Mouse (Mus musculus) hindbrain, postnatal 0 days (tissue): Measurements from ENCODE around the gene Tufm. TPM values are rescaled to one million over a fixed set of nuclear protein-coding genes. Genes with fewer than 3 reads are reported as not detected.

Source experiments
- ATAC-seq: fragments of 200-750 bp; cut with Nextera tagmentation; 2 replicates; pipeline ENCODE4 v1.8.0; 2017; ENCODE audit warnings: mild to moderate bottlenecking, moderate TSS enrichment, moderate library complexity
- DNase-seq: peaks from one replicate; pipeline ENCODE4 v3.0.0-alpha.2; 2015; ENCODE audit warnings: low spot score
- H3K27ac ChIP-seq: fragments of 300-500 bp; sonication (generic); 2 replicates; pipeline ENCODE4 v1.5.1; 2014; ENCODE audit warnings: mild to moderate bottlenecking
- H3K27me3 ChIP-seq: fragments of 300-500 bp; sonication (generic); 2 replicates; pipeline ENCODE4 v1.6.1; 2014; ENCODE audit warnings: low read length, mixed read lengths; ENCODE audit not compliant: insufficient read depth
- H3K36me3 ChIP-seq: fragments of 300-500 bp; sonication (generic); 2 replicates; pipeline ENCODE4 v1.6.1; 2014; ENCODE audit warnings: low read length, mixed read lengths; ENCODE audit not compliant: insufficient read depth
- H3K4me1 ChIP-seq: fragments of 300-500 bp; sonication (generic); 2 replicates; pipeline ENCODE4 v1.6.1; 2014; ENCODE audit warnings: antibody characterized with exemption, low read length, mixed read lengths; ENCODE audit not compliant: insufficient read depth
- H3K4me2 ChIP-seq: fragments of 300-500 bp; sonication (generic); 2 replicates; pipeline ENCODE4 v1.6.1; 2014; ENCODE audit warnings: low read depth, mild to moderate bottlenecking, low read length, moderate library complexity, mixed read lengths
- H3K4me3 ChIP-seq: fragments of 300-500 bp; sonication (generic); 2 replicates; pipeline ENCODE4 v1.5.1; 2014; ENCODE audit warnings: low read length
- H3K9ac ChIP-seq: fragments of 300-500 bp; sonication (generic); replicated peaks from 2 replicates; pipeline ENCODE4 v1.6.1; 2014; ENCODE audit warnings: mild to moderate bottlenecking, low read length, moderate library complexity, mixed read lengths
- H3K9me3 ChIP-seq: fragments of 300-500 bp; sonication (generic); 2 replicates; pipeline ENCODE4 v1.6.1; 2016; ENCODE audit warnings: low read length, mixed read lengths
- CTCF ChIP-seq: IDR thresholded peaks from 2 replicates; pipeline ENCODE4 v1.5.1; 2016; ENCODE audit warnings: antibody characterized with exemption, control low read depth, low read depth
- WGBS: fragments of 180-500 bp; shearing (Covaris S2); extraction: QIAGEN DNeasy Blood & Tissue Kit; methylation state at CpG from one replicate; pipeline ENCODE4 v1.1.7; 2014; 5-methylcytosine and 5-hydroxymethylcytosine counted together
- polyA plus RNA-seq: library from polyadenylated mRNA; unstranded; fragments of >200 nt; fragmentation: Nextera tagmentation; extraction: Ambion mirVana; gene quantifications from 2 replicates; pipeline ENCODE4 v1.2.1, GENCODE M21; 2015
- total RNA-seq: library from RNA; depleted of rRNA; stranded (reverse); fragments of >200 nt; gene quantifications from 2 replicates; pipeline ENCODE4 v1.2.3, GENCODE M21; 2014

Tufm gene
- total and polyA plus RNA-seq, 2 experiments from 2014 or later: 66.1 to 106 TPM

DNA sequence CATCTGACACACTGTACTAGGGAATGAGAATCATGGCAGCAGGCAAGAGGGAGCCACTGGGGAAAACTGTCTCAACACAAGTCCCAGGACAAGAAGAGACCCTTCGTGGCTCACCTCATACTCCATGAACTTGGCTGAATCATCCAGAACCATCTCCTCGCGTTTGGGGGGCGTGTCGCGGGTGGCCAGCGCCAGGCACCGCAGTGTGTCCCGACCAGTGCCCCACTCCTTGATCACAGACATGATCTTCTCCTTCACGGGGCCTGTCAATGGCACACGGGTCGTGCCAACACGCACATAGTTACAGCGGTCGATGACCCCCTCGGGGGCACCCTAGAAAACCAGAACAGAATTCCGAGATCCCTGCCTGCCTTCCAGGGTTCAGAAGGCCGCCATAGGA is 37.2 kb upstream of the Tufm start:
- no peaks in the 10 kb centered on the region for H3K27me3 ChIP-seq
- no peaks in the 10 kb centered on the region for H3K4me1 ChIP-seq
- ATAC-seq (no peak), DNase-seq (no peak)
- no peak overlapping the region for H3K4me2 ChIP-seq
- 91% methylated on average over 18 of the region's 18 CpGs for WGBS
- no peak overlapping the region for H3K4me3 ChIP-seq
- H3K9me3 ChIP-seq: no peaks in the 10 kb centered on the region
- no peak for TF ChIP-seq CTCF
- no peak overlapping the region for H3K9ac ChIP-seq
- H3K36me3 ChIP-seq: peaks cover 14% of the 10 kb centered on the region; the same call in 1 of the 2 replicates
- H3K27ac ChIP-seq: no peak overlapping the region

DNA sequence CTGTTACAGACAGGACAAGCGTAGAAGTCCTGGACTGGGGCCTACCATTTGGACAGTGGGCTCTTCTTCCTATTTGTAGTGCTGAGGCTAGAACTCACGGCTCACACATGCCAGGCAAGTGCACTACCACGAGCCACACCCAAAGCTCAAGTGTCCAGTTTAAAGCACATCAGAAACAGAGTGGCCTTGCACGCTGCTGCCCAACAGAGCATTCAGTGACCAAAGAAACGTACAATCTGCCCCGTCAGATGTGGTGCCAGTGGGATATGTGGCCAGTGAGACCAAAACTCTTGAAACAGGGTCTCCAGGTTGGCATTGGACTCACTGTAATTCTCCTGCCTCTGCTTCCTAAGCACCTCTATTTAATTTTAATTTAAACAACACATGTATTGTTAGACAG is 36.5 kb upstream of the Tufm start:
- TF ChIP-seq CTCF: no peak
- ATAC-seq: no peak
- H3K4me1 ChIP-seq: no peaks in the 10 kb centered on the region
- no peaks in the 10 kb centered on the region for H3K9me3 ChIP-seq
- WGBS: 82% methylated on average over 6 of the region's 6 CpGs
- no peak overlapping the region for H3K9ac ChIP-seq
- H3K27ac ChIP-seq: no peak overlapping the region
- H3K27me3 ChIP-seq: no peaks in the 10 kb centered on the region
- peaks cover 8% of the 10 kb centered on the region; the same call in 1 of the 2 replicates for H3K36me3 ChIP-seq
- no peak for DNase-seq
- no peak overlapping the region for H3K4me3 ChIP-seq
- no peak overlapping the region for H3K4me2 ChIP-seq

DNA sequence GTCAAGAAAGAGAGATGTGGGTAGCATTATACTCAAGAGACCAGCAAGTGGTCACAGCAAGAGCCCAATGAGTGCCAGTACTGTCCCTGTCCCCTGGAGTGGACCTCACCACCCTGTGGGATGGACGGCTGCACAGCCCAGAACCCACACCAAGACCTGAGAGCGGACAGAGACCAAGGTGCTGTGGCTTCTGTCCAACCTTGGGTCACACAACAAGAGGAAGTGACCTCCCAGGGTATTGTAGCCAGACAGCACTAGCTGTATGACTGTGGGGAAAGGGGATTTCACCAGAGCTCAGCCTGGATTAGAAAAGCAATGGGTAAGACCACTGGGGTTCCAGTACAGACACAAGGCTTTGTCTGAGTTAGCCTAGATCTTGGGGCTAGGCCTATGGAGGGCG is 34.9 kb upstream of the Tufm start:
- Histone ChIP-seq H3K9ac (no peak overlapping the region), H3K9me3 (no peaks in the 10 kb centered on the region), H3K4me3 (no peak overlapping the region), H3K27ac (no peak overlapping the region), H3K4me1 (no peaks in the 10 kb centered on the region), H3K36me3 (no peaks in the 10 kb centered on the region), H3K27me3 (no peaks in the 10 kb centered on the region), H3K4me2 (no peak overlapping the region)
- TF ChIP-seq CTCF: no peak
- DNase-seq: no peak
- no peak for ATAC-seq
- 93% methylated on average over 3 of the region's 3 CpGs for WGBS

DNA sequence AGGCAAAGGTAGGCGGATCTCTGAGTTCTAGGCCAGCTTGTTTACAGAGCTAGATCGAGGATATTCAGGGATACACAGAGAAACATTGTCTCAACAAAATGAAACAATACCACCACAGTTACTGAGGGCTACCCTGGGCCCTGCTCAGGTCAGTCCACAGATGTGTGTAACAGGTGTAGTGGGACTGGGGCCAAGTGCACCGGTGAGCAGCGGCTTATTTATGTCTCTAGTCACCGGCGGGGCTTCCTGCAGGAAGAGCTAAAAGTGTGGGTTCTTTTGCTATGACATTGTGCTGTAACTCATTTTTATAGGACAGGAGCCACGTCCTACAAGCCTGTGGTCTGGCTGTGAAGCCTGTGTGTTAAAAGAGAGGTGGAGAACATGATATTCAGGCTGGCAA is 33.3 kb upstream of the Tufm start:
- WGBS: 78% methylated on average over 7 of the region's 7 CpGs
- ATAC-seq: no peak

DNA sequence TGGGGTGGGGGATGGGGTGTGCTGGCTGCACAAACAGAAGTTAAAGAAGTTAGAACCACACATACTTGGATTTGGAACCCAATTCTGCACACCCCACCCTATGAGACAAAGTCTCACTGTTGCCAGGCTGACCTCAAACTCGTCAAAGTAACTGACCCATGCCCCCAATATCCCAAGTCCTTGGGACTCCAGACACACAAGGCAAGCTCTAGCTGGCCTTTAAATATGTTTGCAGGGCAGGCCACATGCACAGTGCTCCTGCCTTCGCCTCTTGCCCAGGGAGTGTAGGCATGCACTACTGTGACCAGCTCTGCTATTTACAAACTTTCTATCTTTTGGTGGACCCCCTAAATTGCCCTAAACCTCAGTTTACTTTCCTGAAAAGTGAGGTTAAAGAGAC is 31.9 kb upstream of the Tufm start:
- Histone ChIP-seq H3K4me2 (no peak overlapping the region), H3K27ac (no peak overlapping the region), H3K9ac (no peak overlapping the region), H3K4me1 (no peaks in the 10 kb centered on the region), H3K9me3 (no peaks in the 10 kb centered on the region), H3K36me3 (no peaks in the 10 kb centered on the region), H3K27me3 (no peaks in the 10 kb centered on the region), H3K4me3 (no peak overlapping the region)
- no peak for DNase-seq
- TF ChIP-seq CTCF: no peak
- ATAC-seq: no peak
- 72% methylated on average over 2 of the region's 2 CpGs for WGBS

More for the DNA sequence above, 33.3 kb upstream of the Tufm start:
- H3K27ac ChIP-seq: no peak overlapping the region
- no peaks in the 10 kb centered on the region for H3K27me3 ChIP-seq
- no peak overlapping the region for H3K9ac ChIP-seq
- H3K4me1 ChIP-seq: no peaks in the 10 kb centered on the region
- no peaks in the 10 kb centered on the region for H3K36me3 ChIP-seq
- TF ChIP-seq CTCF: no peak
- no peak overlapping the region for H3K4me3 ChIP-seq
- DNase-seq: no peak
- no peaks in the 10 kb centered on the region for H3K9me3 ChIP-seq
- no peak overlapping the region for H3K4me2 ChIP-seq

DNA sequence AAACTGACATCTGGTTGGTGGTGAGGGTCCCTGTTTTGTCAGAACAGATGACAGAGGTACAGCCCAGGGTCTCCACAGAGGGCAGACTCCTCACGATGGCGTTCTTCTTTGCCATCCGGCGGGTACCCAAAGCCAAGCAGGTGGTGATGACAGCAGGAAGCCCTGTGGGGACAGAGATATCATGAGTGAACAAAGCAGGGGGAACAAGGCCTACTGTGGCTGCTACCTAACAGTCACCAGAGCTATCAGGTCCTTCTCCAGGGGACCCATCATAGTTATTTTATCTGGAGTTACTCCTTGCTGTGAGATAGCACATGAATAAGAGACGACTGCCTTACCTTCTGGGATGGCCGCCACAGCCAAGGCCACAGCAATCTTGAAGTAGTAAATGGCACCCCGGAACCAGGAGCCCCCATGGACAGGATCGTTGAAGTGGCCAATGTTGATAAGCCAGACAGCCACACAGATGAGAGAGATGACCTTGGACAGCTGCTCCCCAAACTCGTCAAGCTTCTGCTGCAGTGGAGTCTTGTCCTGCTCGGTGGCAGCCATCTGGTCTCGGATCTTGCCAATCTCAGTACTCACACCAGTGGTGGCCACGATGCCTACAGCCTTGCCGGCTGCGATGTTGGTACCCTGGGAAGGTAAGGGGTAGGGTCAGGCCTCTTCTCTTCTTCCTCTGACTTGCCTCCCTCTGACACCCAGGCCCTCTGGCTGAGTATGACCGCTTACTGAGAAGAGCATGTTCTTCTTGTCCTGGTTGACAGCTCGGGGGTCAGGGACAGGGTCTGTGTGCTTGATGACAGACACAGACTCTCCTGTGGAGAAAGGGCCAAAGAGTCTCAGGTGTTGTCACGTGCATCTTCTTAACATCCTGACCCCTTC is 30.5 kb upstream of the Tufm start:
- Histone ChIP-seq H3K4me2 (no peak overlapping the region), H3K27ac (no peak overlapping the region), H3K9me3 (no peaks in the 10 kb centered on the region), H3K9ac (no peak overlapping the region), H3K4me3 (no peak overlapping the region), H3K4me1 (no peaks in the 10 kb centered on the region), H3K27me3 (no peaks in the 10 kb centered on the region), H3K36me3 (no peaks in the 10 kb centered on the region)
- TF ChIP-seq CTCF: no peak
- DNase-seq: no peak
- ATAC-seq: no peak
- 83% methylated on average over 17 of the region's 17 CpGs for WGBS

DNA sequence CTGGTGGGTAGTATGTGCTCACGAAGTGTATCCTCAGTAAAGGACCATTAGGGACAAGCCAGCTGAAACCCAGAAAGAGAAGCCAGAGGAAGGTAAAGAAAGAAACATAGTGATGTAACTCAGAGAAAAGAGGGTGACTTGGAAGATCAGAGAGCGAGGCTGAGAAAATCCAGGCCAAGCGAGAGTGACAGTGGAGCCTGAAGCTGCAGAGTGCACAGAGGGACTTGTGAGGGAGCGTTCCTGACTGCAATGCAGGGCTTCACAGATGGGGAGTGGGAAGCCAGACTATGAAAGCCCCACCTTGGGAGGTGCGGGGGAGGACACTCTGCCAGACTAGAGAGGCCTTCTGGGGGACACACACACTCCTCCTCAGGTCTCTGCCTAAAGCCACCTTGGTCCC is 28.9 kb upstream of the Tufm start:
- Histone ChIP-seq H3K9ac (no peak overlapping the region), H3K36me3 (no peaks in the 10 kb centered on the region), H3K27me3 (no peaks in the 10 kb centered on the region), H3K4me1 (no peaks in the 10 kb centered on the region), H3K27ac (no peak overlapping the region), H3K4me3 (no peak overlapping the region), H3K9me3 (no peaks in the 10 kb centered on the region), H3K4me2 (no peak overlapping the region)
- TF ChIP-seq CTCF: no peak
- no peak for ATAC-seq
- no peak for DNase-seq
- 80% methylated on average over 5 of the region's 5 CpGs for WGBS
